Mouse (Mus musculus) retina, postnatal 1 day (tissue): Measurements from ENCODE around the gene Josd2.

Source experiments
- DNase-seq: peaks from one replicate; pipeline ENCODE4 v3.0.0-alpha.2; 2012

Josd2 gene

DNA sequence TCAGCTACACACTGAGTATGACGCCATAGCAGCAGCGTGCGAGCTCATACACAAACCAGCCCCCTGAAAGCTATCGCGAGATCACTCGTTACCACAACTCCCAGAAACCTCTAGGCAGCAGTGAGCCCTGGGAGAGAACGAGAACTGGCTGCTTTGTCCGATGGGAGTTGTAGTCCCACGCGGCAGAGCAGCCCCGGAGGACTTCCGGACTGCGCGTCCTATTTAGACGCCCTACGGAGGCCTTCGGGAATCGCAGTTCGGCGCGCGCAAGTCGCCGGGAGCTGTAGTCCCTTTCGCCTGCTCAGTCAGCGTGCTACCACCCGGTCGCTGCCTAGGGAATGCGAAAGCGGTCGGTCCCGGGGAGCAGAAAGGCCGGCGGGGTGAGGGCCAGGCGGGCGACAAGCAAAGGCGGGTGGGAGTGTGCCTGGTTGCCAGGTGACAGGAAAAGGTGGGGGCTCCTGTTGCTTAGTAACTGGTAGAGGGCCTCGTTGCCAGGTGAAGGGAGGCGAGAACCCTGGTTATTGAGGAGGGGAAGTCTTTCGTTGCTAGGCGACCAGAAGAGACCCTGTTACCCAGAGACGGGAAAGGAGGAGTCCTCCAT, at the start of gene Josd2:
Josd2 (plus strand) TSS at position 170 of the 601 bp plus-strand sequence.
- peak; percentile 99 for DNase-seq

- DNase-seq, result no peak
Observed at GRCm38 (mm10) chr7:44427666-44428065, 40.1 kb upstream of the Josd2 start.

GRCm38 (mm10) chr7:44428171-44428950, 39.4 kb upstream of the Josd2 start:
- peak; percentile 82 for DNase-seq

- peak; percentile 86 for DNase-seq
Observed at GRCm38 (mm10) chr7:44428968-44429521, 38.7 kb upstream of the Josd2 start, which contains the start of gene Lrrc4b. Lrrc4b (plus strand) TSS chr7:44429018.

DNA sequence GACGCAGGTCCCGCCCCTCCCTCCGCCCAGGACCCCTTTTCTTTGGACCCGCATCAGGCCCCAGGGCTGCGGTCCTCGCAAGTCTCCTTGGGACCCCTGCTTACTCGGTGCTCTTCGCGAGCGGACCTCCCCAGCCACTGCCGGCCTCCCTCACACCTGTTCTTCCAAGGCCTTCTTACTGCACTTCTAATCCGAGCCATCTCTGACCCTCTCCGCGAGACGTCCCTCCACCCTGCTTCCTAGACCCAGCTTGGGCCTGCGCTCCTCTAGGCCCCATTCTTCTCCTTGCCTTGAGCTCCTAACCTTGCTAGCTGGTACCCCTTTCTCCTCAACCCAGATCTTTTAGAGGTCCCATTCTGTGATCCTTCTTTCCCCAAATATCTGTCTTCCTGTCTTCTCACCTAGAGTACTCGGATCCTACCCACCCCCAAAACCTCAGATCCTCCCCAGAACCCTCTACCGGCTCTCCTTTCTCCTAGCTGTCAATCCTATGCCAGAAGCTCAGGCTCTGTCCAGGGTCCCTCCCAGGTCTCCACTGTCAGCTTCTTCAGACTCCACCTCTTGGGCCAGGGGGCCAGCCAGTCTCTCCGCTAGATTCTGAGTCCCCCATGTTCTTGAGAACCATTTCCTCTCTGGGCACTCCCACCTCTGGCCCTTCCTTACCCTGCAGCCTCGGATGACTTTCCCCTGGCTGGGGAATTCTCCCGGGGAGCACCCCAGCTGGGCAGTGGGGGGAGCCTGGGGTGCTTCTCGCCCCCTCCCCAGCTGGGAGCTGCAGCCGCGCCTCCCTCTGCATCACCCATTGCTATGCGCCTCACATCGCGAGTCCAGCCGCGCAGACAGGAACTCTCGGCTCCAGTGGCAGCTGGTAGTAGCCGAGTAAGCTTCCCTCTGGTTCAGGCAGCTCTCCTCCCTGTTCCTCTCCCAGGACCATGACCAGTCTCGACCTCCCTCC, 38.0 kb upstream of the Josd2 start:
- peak; percentile 39 for DNase-seq

GRCm38 (mm10) chr7:44432550-44432949, 35.2 kb upstream of the Josd2 start:
- DNase-seq, result no peak

GRCm38 (mm10) chr7:44433371-44433770, 34.4 kb upstream of the Josd2 start:
- peak; percentile 91 for DNase-seq

GRCm38 (mm10) chr7:44434089-44434488, 33.7 kb upstream of the Josd2 start:
- DNase-seq, result no peak

- no peak for DNase-seq
Observed at GRCm38 (mm10) chr7:44435796-44436195, 32.0 kb upstream of the Josd2 start.

GRCm38 (mm10) chr7:44436267-44436666, 31.5 kb upstream of the Josd2 start:
- no peak for DNase-seq

DNA sequence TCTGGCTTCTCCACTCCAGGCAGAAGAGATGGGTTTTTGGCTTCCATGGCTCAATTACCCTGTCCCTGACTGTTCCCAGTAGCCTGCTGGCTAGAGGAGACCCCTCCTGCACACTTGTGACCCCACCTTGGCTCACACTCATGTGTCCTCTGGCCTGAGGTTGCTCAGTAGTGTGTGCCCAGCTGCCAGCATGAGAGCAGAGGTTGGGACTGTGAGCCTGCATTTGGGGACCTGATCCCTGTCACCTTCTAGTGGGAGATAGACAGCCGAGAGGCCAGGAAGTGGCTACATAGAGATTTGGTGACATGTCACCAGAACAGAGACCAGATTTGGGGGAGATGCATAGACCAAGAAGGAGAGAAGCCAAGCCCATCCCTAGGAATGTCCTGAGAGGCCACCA, 30.6 kb upstream of the Josd2 start:
- no peak for DNase-seq

- DNase-seq, result no peak
Observed at GRCm38 (mm10) chr7:44437933-44438332, 29.8 kb upstream of the Josd2 start.

DNA sequence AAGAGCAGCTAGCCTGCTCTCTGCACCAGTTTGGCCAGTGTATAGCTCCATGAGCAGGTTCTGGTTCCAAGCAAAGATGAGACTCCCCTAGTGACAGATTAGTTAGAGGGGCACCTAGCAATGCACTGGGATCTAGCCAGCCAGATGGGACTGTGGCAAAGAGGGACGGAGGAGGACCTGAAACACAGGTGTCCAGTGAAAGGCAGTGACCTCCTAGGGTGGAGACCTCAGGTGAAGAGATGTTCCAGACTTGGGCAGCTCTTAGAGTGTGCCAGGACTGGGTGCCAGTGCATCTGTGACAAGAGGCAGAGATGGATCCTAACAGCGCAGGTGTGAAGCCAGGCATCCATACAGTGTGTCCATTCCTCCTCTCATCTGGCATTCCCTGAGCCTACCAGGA, 28.1 kb upstream of the Josd2 start:
- no peak for DNase-seq

DNA sequence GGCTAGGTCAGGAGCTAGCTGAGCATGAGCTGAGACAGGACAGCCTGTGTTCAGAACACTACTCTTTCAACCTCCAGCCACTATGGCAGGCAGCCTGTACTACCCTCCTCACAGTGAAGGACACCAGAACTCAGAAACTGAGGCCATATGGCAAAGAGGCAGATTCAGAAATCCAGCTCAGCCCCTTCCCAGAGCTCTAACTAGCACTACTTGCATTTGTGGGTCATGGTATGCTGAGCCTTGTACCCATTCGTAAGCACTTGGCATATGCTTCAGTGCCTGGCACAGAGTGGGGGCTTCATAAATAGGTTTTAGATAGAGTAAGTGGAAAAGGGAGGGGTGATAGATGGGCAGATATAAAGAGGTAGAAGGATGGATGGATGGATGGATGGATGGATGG, 27.3 kb upstream of the Josd2 start:
- DNase-seq, result no peak

GRCm38 (mm10) chr7:44441180-44441579, 26.6 kb upstream of the Josd2 start:
- no peak for DNase-seq

DNA sequence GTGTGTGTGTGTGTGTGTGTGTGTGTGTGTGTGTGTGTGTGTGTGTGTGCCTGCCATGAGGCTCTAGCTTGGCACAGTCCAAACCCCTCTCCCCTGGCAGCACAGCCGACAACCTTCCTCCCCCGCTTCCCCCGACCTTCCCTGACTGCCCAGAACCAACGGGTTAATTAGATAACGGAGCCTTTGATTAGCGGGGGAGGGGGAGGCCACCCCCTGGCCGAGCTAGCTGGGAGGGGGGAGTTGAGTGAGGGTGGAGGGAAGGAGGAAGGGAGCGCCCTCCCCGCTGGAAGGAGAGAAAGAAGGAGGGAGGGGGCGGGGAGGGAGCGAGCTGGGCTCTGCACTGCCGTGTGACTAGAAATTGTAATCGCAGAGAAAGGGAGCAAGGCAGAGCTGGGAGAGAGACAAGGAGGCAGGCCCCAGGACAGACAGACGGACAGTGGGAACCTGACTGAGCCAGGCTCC, 26.1 kb upstream of the Josd2 start:
- peak; percentile 91 for DNase-seq

GRCm38 (mm10) chr7:44442407-44442821, 25.4 kb upstream of the Josd2 start:
- peak; percentile 77 for DNase-seq

DNA sequence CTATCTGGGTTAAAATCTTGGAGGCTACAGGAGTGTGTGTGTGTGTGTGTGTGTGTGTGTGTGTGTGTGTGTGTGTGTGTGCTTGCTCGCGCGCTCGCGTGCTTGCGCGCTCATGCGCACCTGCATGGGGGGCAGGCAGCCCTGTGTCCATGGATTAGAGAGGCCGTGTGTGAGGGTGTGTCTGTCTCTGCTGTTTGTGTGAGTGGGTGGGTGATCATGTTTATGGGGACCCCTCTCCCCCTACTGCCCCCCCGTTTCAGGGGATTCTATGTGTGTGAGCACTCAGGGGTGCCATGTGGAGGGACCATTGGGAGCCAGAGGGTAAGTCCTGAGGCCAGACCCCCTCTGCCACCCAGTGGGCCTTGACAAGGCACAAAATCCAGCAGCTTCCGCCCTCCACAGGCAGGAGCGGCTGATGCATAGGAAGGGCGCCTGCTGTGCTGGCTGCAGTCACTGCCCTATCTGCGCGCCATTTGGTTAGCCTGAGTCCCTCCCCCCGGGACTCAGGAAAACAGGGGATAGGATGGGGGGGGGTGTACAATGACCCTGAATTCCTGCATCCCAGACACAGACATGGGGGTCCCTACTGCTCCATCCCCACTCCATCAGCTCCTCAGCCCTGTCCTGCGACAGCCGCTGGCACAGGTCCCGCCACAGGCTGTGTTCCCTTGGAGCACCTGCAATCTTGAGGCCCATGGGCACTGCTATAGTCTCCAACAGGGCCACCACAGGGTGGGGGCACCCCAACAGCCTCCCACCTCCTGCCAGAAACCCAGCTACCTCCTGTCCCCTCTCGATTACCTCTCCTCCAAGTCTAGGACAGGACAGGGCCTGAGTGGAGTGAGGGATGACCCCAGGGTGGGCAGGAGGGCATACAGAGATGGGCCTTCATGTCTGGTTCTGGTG, 24.3 kb upstream of the Josd2 start:
- peak; percentile 77 for DNase-seq

- DNase-seq, result no peak
Observed at GRCm38 (mm10) chr7:44444886-44445527, 22.8 kb upstream of the Josd2 start.

- no peak for DNase-seq
Observed at GRCm38 (mm10) chr7:44445528-44445923, 22.3 kb upstream of the Josd2 start.
